Mouse (Mus musculus): Measurements from ENCODE around the gene Rab44. TPM values are rescaled to one million over a fixed set of nuclear protein-coding genes. Genes with fewer than 3 reads are reported as not detected.

The Rab44 gene
- polyA plus RNA-seq, 1 experiment: 0.06 TPM

DNA sequence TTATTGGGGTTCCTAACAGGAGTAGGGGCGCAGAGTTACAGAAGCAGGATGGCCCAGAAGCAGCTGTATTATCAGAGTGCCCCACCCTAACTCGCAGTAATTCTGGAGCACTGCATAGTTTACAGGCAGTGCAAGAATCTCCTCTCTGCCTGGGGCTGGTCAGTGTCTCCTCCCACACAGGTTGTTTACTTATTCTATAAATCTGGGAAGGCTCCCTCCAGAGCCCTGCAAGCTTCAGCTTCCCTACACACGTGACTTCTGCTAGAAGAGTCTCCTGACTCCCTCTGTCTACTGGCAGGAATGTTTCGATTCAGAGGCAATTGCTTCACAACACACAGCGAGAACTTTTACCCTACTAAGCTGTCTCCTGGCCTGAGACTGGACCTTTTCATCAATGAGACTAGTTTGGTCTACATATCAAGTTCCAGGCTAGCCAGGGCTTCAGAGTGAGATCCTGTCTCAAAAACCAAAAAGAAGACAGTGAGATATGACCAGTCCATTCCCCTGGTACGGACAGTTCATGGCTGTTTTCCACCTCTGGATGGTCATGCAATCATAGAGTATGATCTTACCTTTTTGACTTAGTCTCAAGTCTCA is 9.7 kb downstream of the Rab44 start:
- Histone ChIP-seq H3K27me3 (ENCODE audit: control insufficient read depth, insufficient read depth, insufficient read length) (no peaks in the 10 kb centered on the region), H3ac (ENCODE audit: control insufficient read depth, insufficient read length, low read depth) (no peak overlapping the region), H3K36me3 (ENCODE audit: control insufficient read depth, insufficient read depth) (no peaks in the 10 kb centered on the region), H3K79me3 (ENCODE audit: low read depth) (no peaks in the 10 kb centered on the region), H3K79me2 (ENCODE audit: control insufficient read depth, insufficient read depth) (no peaks in the 10 kb centered on the region), H3K4me3 (ENCODE audit: insufficient read depth, poor library complexity, severe bottlenecking) (no peak overlapping the region)
- TF ChIP-seq MYOG (IDR thresholded peaks at IDR 0.05; ENCODE audit: control insufficient read depth, extremely low read depth, insufficient read length) (no peak), MYOD1 (IDR thresholded peaks at IDR 0.05; ENCODE audit: control insufficient read depth, insufficient read length, low read depth) (no peak), USF1 (IDR thresholded peaks at IDR 0.05; ENCODE audit: low read depth) (peak; percentile 48), FOSL1 (IDR thresholded peaks at IDR 0.05; ENCODE audit: insufficient read depth, low read length, poor library complexity, severe bottlenecking) (no peak)

DNA sequence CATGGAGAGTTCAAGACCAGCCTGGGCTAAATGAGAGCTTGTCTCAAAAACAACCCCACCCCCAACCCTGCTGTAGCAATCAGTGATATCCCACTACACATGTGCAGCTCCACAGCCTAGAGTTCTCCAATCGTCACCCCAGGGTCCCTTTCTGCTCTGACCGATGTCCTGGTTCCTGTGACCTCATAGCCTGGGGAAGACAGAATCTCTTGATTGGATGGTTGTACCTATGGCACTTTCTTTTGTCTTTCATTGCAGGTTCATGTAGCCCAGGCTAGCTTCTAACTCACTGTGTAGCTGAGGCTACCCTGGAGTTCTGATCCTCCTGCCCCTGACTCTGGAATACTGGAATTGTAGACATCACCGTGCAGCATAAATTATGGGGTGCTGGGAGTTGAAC is 12.6 kb downstream of the Rab44 start:
- TF ChIP-seq USF1 (IDR thresholded peaks at IDR 0.05; ENCODE audit: low read depth) (no peak), MYOG (IDR thresholded peaks at IDR 0.05; ENCODE audit: control insufficient read depth, extremely low read depth, insufficient read length) (no peak), FOSL1 (IDR thresholded peaks at IDR 0.05; ENCODE audit: insufficient read depth, low read length, poor library complexity, severe bottlenecking) (no peak), CTCF (IDR thresholded peaks at IDR 0.05; ENCODE audit: control insufficient read depth, insufficient read depth, insufficient read length) (no peak), MYOD1 (IDR thresholded peaks at IDR 0.05; ENCODE audit: control insufficient read depth, insufficient read length, low read depth) (no peak), CEBPB (IDR thresholded peaks at IDR 0.05; ENCODE audit: low read depth) (no peak), MAX (IDR thresholded peaks at IDR 0.05) (no peak)
- no peak overlapping the region for H3ac ChIP-seq (ENCODE audit: control insufficient read depth, insufficient read length, low read depth)

GRCm38 (mm10) chr17:29129341-29129740 is 15.4 kb downstream of the Rab44 start:
- Histone ChIP-seq H3K79me2 (ENCODE audit: control insufficient read depth, insufficient read depth) (no peaks in the 10 kb centered on the region), H3K79me3 (ENCODE audit: low read depth) (no peaks in the 10 kb centered on the region), H3K36me3 (ENCODE audit: control insufficient read depth, insufficient read depth) (no peaks in the 10 kb centered on the region), H3K4me3 (ENCODE audit: insufficient read depth, poor library complexity, severe bottlenecking) (no peak overlapping the region), H3ac (ENCODE audit: control insufficient read depth, insufficient read length, low read depth) (no peak overlapping the region), H3K27me3 (ENCODE audit: control insufficient read depth, insufficient read depth, insufficient read length) (no peaks in the 10 kb centered on the region)
- TF ChIP-seq CTCF (IDR thresholded peaks at IDR 0.05; ENCODE audit: control insufficient read depth, insufficient read depth, insufficient read length): no peak
- no peak for TF ChIP-seq MYOD1 (IDR thresholded peaks at IDR 0.05; ENCODE audit: control insufficient read depth, insufficient read length, low read depth)
- TF ChIP-seq MAX (IDR thresholded peaks at IDR 0.05): no peak
- no peak for TF ChIP-seq FOSL1 (IDR thresholded peaks at IDR 0.05; ENCODE audit: insufficient read depth, low read length, poor library complexity, severe bottlenecking)
- no peak for TF ChIP-seq CEBPB (IDR thresholded peaks at IDR 0.05; ENCODE audit: low read depth)
- no peak for TF ChIP-seq USF1 (IDR thresholded peaks at IDR 0.05; ENCODE audit: low read depth)
- TF ChIP-seq MYOG (IDR thresholded peaks at IDR 0.05; ENCODE audit: control insufficient read depth, extremely low read depth, insufficient read length): no peak

More for the DNA sequence above, 12.6 kb downstream of the Rab44 start:
- Histone ChIP-seq H3K4me3 (ENCODE audit: insufficient read depth, poor library complexity, severe bottlenecking) (no peak overlapping the region), H3K79me3 (ENCODE audit: low read depth) (no peaks in the 10 kb centered on the region), H3K27me3 (ENCODE audit: control insufficient read depth, insufficient read depth, insufficient read length) (no peaks in the 10 kb centered on the region), H3K79me2 (ENCODE audit: control insufficient read depth, insufficient read depth) (no peaks in the 10 kb centered on the region), H3K36me3 (ENCODE audit: control insufficient read depth, insufficient read depth) (no peaks in the 10 kb centered on the region)

- no peak overlapping the region for H3ac ChIP-seq (ENCODE audit: control insufficient read depth, insufficient read length, low read depth)
- H3K4me3 ChIP-seq (ENCODE audit: insufficient read depth, poor library complexity, severe bottlenecking): no peak overlapping the region
- H3K79me3 ChIP-seq (ENCODE audit: low read depth): no peaks in the 10 kb centered on the region
- no peaks in the 10 kb centered on the region for H3K27me3 ChIP-seq (ENCODE audit: control insufficient read depth, insufficient read depth, insufficient read length)
- H3K36me3 ChIP-seq (ENCODE audit: control insufficient read depth, insufficient read depth): no peaks in the 10 kb centered on the region
- no peaks in the 10 kb centered on the region for H3K79me2 ChIP-seq (ENCODE audit: control insufficient read depth, insufficient read depth)
- no peak for TF ChIP-seq MYOG (IDR thresholded peaks at IDR 0.05; ENCODE audit: control insufficient read depth, extremely low read depth, insufficient read length)
- no peak for TF ChIP-seq MYOD1 (IDR thresholded peaks at IDR 0.05; ENCODE audit: control insufficient read depth, insufficient read length, low read depth)
- no peak for TF ChIP-seq MAX (IDR thresholded peaks at IDR 0.05)
- no peak for TF ChIP-seq USF1 (IDR thresholded peaks at IDR 0.05; ENCODE audit: low read depth)
- TF ChIP-seq CTCF (IDR thresholded peaks at IDR 0.05; ENCODE audit: control insufficient read depth, insufficient read depth, insufficient read length): no peak
- TF ChIP-seq CEBPB (IDR thresholded peaks at IDR 0.05; ENCODE audit: low read depth): no peak
- no peak for TF ChIP-seq FOSL1 (IDR thresholded peaks at IDR 0.05; ENCODE audit: insufficient read depth, low read length, poor library complexity, severe bottlenecking)
These were observed 21.1 kb downstream of the Rab44 start for GRCm38 (mm10) chr17:29135066-29135465.

- no peak overlapping the region for H3K4me3 ChIP-seq (ENCODE audit: insufficient read depth, poor library complexity, severe bottlenecking)
- H3ac ChIP-seq (ENCODE audit: control insufficient read depth, insufficient read length, low read depth): no peak overlapping the region
- H3K36me3 ChIP-seq (ENCODE audit: control insufficient read depth, insufficient read depth): no peaks in the 10 kb centered on the region
- no peaks in the 10 kb centered on the region for H3K79me2 ChIP-seq (ENCODE audit: control insufficient read depth, insufficient read depth)
- H3K79me3 ChIP-seq (ENCODE audit: low read depth): no peaks in the 10 kb centered on the region
- TF ChIP-seq MYOG (IDR thresholded peaks at IDR 0.05; ENCODE audit: control insufficient read depth, extremely low read depth, insufficient read length): no peak
- no peak for TF ChIP-seq MYOD1 (IDR thresholded peaks at IDR 0.05; ENCODE audit: control insufficient read depth, insufficient read length, low read depth)
- no peak for TF ChIP-seq USF1 (IDR thresholded peaks at IDR 0.05; ENCODE audit: low read depth)
- TF ChIP-seq CTCF (IDR thresholded peaks at IDR 0.05; ENCODE audit: control insufficient read depth, insufficient read depth, insufficient read length): no peak
- no peak for TF ChIP-seq FOSL1 (IDR thresholded peaks at IDR 0.05; ENCODE audit: insufficient read depth, low read length, poor library complexity, severe bottlenecking)
- TF ChIP-seq CEBPB (IDR thresholded peaks at IDR 0.05; ENCODE audit: low read depth): no peak
- TF ChIP-seq MAX (IDR thresholded peaks at IDR 0.05): no peak
- no peaks in the 10 kb centered on the region for H3K27me3 ChIP-seq (ENCODE audit: control insufficient read depth, insufficient read depth, insufficient read length)
These were observed 22.3 kb downstream of the Rab44 start for GRCm38 (mm10) chr17:29136236-29136635.

DNA sequence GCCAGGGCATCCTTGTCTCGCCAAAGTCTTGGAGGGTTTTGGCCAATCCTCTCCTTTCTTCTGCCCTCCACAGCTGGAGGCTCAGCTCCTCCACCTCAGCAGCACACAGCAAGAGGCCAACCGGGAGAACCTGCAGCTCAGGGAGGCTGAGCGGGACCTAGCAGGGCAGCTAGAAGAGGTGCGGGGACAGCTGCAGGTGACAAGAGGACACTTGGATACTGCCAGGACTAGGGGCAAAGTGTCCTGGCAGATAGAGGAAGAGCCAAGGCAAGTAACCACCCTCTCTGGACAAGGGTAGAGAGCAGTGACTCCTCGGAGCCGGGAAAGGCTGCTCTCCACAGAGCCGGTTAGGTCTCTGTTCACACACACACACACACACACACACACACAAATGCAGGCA is 24.0 kb downstream of the Rab44 start:
- Histone ChIP-seq H3K79me2 (ENCODE audit: control insufficient read depth, insufficient read depth) (no peaks in the 10 kb centered on the region), H3K4me3 (ENCODE audit: insufficient read depth, poor library complexity, severe bottlenecking) (no peak overlapping the region)
- TF ChIP-seq MYOG (IDR thresholded peaks at IDR 0.05; ENCODE audit: control insufficient read depth, extremely low read depth, insufficient read length) (no peak), USF1 (IDR thresholded peaks at IDR 0.05; ENCODE audit: low read depth) (no peak), FOSL1 (IDR thresholded peaks at IDR 0.05; ENCODE audit: insufficient read depth, low read length, poor library complexity, severe bottlenecking) (no peak), MYOD1 (IDR thresholded peaks at IDR 0.05; ENCODE audit: control insufficient read depth, insufficient read length, low read depth) (no peak), MAX (IDR thresholded peaks at IDR 0.05) (no peak), CEBPB (IDR thresholded peaks at IDR 0.05; ENCODE audit: low read depth) (no peak), CTCF (IDR thresholded peaks at IDR 0.05; ENCODE audit: control insufficient read depth, insufficient read depth, insufficient read length) (no peak)

More for the DNA sequence above, 24.0 kb downstream of the Rab44 start:
- Histone ChIP-seq H3K36me3 (ENCODE audit: control insufficient read depth, insufficient read depth) (no peaks in the 10 kb centered on the region), H3ac (ENCODE audit: control insufficient read depth, insufficient read length, low read depth) (no peak overlapping the region), H3K27me3 (ENCODE audit: control insufficient read depth, insufficient read depth, insufficient read length) (no peaks in the 10 kb centered on the region), H3K79me3 (ENCODE audit: low read depth) (no peaks in the 10 kb centered on the region)

All from C2C12 (cell line).